Mouse (Mus musculus): ENCODE data around the gene Rps18. TPM values are rescaled to one million over a fixed set of nuclear protein-coding genes. Genes with fewer than 3 reads are reported as not detected.

Gene Rps18
- total RNA-seq, 2 experiments from 2014 or later, result 311 to 327 TPM

DNA sequence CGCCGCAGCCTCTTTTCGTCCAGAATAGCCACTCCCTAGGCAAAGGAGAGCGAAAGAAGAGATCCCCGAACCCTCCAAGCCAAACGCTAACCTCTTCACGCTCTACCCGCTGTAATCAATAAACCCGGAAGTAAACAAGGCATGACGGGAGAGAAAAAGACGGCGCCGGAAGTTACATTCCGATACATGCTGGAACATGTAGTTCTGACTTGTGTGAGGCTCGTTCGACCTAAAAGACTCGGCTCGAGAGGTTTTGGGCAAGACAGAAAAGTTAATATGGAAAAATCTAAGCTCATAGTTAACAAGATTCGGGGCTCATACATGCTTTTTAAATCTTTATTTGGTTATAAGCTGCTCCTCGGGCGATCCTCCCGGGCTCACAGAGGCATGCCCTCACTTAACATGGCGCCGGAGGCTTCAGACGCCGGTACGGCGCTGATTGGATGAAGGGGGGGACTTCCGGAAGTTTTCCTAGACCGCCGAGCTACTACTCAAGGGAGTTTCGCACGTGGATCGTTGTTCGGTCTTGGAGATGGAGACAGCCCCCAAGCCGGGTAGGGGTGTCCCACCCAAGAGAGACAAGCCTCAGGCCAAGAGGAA, 15.5 kb downstream of the Rps18 start, which contains the start of the genes Pfdn6 and Wdr46:
TSS of gene Pfdn6 (minus strand) at position 138 of the 600 bp plus-strand sequence.
TSS of gene Wdr46 (plus strand) at position 455 of the 600 bp plus-strand sequence.
- intact Hi-C loops (cut with DNase I), result loop anchor here (1.0 kb wide), 2 partner anchors 11 to 15 kb away; partner anchors contain the start of genes B3galt4 and Vps52
- H3K4me3 ChIP-seq, result peak within 1 kb of the TSS; percentile 75
- TF ChIP-seq CTCF (IDR thresholded peaks at IDR 0.05), result no peak

DNA sequence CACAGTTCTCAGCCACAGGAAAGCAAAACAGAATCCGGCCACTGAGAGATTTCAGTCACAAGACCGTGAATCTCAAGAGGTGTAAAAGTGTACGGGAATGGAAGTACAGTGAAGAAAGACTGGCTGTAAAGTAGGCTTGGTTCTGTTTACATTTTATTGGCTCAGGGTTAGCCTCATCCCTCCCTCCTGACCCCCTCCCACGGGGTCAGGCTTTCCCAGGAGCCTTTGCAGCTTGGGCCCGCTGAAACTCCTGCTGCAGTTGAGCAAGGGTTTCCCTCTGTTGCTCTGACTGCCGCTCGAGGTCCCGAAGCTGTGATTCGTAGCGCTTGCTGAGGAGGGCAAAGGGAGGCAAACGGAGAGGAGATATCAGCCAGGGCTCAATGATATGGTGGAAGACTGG, 17.0 kb downstream of the Rps18 start:
- intact Hi-C loops (cut with DNase I), result no loop called here
- Histone ChIP-seq H3K27ac (no peak overlapping the region), H3K4me3 (no peak overlapping the region)
- DNase-seq (ENCODE audit: extremely low spot score in 1 of 2, low spot score in 2 of 2), result no peak
- no peak for TF ChIP-seq CTCF (IDR thresholded peaks at IDR 0.05)

More for the DNA sequence above, 15.5 kb downstream of the Rps18 start, which contains the start of the genes Pfdn6 and Wdr46:
- peak; percentile 79 to 82 for DNase-seq (ENCODE audit: extremely low spot score in 1 of 2, low spot score in 2 of 2)
- peak within 1 kb of the TSS; percentile 88 for H3K27ac ChIP-seq

DNA sequence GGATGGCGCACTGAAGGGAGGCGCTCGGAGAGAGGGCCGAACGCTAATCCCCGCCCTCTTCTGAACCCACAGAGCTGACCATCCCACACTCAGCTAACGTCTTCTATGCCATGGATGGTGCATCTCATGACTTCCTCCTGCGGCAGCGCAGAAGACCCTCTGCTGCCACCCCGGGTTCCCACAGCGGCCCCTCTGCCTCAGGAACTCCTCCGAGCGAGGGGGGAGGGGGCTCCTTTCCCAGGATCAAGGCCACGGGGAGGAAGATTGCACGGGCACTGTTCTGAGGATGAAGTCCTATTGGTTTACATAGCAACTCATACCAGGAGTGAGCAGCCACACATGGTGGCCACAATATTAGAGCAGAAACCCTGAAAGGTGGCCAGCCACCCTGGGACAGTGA, 18.8 kb downstream of the Rps18 start:
- intact Hi-C loops (cut with DNase I), result no loop called here

DNA sequence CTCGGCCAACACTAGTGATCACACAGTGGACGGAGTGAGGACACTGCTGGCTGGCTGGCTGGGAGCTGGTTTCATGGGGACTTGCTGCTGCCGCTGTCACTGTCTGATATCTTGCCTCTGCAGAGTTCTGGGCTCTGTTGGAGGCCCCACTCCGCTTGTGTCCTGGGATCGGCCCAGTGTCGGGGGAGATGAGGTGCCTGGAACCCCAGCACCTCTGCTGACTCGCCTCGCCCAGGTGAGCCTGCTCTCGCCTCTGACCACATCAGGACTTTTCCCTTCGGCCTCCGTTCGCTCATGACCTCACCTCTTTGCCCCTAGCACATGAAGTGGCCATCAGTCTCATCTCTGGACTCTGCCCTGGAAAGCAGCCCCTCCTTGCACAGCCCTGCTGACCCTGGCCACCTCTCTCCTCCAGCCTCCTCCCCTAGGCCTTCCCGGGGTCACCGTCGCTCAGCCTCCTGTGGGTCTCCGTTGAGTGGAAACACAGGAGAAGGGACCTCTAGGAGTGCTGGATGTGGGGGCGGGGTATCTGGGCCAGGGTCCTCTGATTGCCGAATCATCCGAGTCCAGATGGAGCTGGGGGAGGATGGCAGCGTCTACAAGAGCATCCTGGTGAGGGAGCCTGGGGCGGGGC, 20.3 kb downstream of the Rps18 start:
- TF ChIP-seq CTCF (IDR thresholded peaks at IDR 0.05), result no peak
- DNase-seq (ENCODE audit: extremely low spot score in 1 of 2, low spot score in 2 of 2), result no peak
- H3K27ac ChIP-seq, result no peak overlapping the region
- intact Hi-C loops (cut with DNase I), result no loop called here
- no peak overlapping the region for H3K4me3 ChIP-seq

More for the DNA sequence above, 18.8 kb downstream of the Rps18 start:
- H3K4me3 ChIP-seq, result no peak overlapping the region
- H3K27ac ChIP-seq, result no peak overlapping the region
- no peak for TF ChIP-seq CTCF (IDR thresholded peaks at IDR 0.05)
- DNase-seq (ENCODE audit: extremely low spot score in 1 of 2, low spot score in 2 of 2), result no peak

DNA sequence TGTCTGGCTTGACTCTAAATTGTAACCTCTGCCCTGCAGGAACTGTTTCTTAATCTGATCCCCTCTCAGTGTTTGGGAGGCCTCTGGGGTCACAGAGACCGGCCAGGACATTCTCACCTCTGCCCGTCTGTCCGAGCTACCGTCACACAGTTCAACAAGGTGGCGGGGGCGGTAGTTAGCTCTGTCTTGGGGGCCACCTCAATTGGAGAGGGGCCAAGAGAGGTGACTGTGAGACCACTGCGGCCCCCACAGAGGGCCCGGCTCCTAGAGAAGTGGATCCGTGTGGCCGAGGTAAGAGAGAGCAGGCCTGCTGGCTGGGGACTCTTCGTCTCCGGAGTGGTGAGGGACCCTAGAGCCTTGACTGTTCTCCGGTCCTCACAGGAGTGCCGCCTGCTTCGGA, 22.8 kb downstream of the Rps18 start:
- DNase-seq (ENCODE audit: extremely low spot score in 1 of 2, low spot score in 2 of 2), result no peak
- Histone ChIP-seq H3K27ac (no peak overlapping the region), H3K4me3 (no peak overlapping the region)
- TF ChIP-seq CTCF (IDR thresholded peaks at IDR 0.05), result no peak
- intact Hi-C loops (cut with DNase I), result no loop called here

DNA sequence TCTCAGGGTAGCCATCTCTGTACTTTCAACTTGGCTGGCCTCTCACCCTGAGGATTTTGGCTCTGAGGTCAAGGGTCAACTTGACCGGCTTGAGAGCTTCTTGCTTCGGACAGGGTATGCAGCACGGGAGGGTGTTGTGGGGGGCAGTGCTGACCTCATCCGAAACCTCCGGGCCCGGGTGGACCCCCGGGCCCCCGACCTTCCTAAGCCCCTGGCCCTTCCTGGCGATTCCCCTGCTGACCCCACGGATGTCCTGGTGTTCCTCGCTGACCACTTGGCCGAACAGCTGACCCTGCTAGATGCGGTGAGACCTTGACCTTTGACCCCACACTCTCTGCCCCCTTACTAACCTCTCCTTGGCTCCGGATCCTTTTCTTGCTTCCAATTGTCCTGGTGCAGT, 23.4 kb downstream of the Rps18 start:
- H3K27ac ChIP-seq, result no peak overlapping the region
- no peak for TF ChIP-seq CTCF (IDR thresholded peaks at IDR 0.05)
- intact Hi-C loops (cut with DNase I), result no loop called here

DNA sequence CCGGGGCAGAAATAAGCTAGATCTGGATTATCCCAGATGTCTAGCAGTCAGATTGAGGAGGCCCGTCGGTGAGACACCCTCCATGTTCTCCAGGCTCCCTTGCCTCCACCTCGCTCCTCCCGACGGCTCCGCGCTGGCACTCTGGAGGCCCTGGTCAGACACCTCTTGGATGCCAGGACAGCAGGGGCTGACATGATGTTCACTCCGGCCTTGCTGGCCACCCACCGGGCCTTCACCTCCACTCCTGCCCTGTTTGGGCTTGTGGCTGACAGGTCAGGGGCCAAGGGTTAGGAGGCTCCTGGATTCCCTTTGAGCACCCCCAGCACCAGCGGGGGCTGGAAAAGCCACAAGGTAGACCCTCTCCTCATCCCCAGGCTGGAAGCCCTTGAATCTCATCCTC, 23.9 kb downstream of the Rps18 start:
- intact Hi-C loops (cut with DNase I), result no loop called here
- H3K27ac ChIP-seq, result no peak overlapping the region
- no peak for DNase-seq (ENCODE audit: extremely low spot score in 1 of 2, low spot score in 2 of 2)
- no peak for TF ChIP-seq CTCF (IDR thresholded peaks at IDR 0.05)
- H3K4me3 ChIP-seq, result no peak overlapping the region

More for the DNA sequence above, 23.4 kb downstream of the Rps18 start:
- no peak overlapping the region for H3K4me3 ChIP-seq
- no peak for DNase-seq (ENCODE audit: extremely low spot score in 1 of 2, low spot score in 2 of 2)

DNA sequence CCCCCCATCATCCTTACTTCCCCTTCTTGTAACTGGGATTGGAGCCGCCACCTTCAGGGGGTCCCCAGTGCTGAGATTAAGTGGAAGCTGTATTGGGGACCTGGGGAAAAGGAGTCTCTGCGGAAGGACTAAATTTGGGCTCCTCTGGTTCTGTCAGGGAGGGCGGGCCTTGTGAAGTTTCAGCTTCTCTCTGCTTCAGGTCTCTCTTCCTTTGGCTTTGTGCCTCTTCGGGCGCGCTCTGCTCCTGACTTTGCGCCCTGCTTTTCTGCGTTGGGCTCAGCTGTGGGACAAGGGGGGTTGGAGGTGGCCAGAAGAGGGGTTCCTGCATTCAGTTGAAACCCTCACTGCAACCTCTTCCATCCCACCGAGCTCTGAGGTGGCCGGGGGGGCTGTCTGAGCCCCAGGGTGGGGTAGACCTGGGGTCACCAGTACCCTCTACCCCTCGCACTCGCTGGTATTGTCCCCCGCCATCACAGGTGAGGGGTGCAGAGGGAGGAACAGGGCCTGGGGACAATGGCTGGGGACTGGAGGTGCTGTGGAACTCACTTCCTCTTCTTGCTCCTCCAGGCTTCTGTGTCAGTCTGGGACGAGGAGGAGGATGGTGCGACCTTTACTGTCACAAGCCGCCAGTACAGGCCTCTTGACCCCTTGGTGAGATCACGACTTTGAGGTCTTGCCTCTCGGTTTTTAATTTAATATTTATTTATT, 24.5 kb downstream of the Rps18 start:
- DNase-seq (ENCODE audit: extremely low spot score in 1 of 2, low spot score in 2 of 2), result no peak
- TF ChIP-seq CTCF (IDR thresholded peaks at IDR 0.05), result no peak
- intact Hi-C loops (cut with DNase I), result no loop called here

DNA sequence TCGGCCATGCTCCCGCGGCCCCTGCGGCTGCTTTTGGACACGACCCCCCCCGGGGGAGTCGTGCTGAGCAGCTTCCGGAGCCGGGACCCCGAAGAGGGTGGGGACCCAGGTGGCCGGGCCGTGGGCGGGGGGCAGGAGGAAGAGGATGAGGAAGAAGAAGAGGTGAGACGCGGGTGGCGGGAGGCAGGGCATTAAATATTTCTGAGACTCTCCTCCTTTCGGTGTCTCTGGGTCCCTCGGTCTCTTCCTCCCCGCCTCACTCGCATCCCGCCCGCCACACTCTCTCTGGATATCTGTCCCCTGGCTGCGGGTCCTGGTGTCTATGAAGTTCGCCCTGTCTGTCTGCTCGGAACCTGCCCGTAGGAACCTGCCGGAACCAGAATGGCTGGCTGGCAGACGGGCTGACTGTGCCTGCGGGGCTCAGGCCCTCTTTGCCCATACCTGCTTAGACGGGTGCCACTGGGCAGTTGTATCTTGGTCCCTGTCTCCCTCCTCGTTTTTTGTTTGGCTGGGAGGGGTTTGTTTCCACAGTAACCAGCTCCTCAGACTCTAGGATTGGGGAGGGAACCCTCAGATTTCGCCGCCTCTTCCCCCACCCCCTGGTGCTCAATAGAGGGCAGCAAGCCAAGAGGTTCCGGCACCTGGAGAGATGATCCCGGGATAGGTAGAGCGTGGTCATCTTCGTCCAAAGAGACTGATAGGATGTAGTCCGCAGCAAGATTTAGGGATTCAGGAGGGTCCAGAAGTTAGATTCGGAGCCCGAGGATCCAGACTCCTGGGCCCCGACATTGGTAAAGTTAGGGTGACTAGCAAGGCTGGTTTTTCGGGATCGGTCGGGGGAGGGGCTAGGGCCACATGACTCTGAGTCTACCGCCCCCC, 25.3 kb downstream of the Rps18 start:
- TF ChIP-seq CTCF (IDR thresholded peaks at IDR 0.05), result no peak
- intact Hi-C loops (cut with DNase I), result no loop called here
- peak; percentile 66 to 67 for DNase-seq (ENCODE audit: extremely low spot score in 1 of 2, low spot score in 2 of 2)
- Histone ChIP-seq H3K4me3 (peak overlapping the region; percentile 68), H3K27ac (peak overlapping the region; percentile 97)

More for the DNA sequence above, 24.5 kb downstream of the Rps18 start:
- Histone ChIP-seq H3K4me3 (peak overlapping the region; percentile 68), H3K27ac (peak overlapping the region; percentile 97)

DNA sequence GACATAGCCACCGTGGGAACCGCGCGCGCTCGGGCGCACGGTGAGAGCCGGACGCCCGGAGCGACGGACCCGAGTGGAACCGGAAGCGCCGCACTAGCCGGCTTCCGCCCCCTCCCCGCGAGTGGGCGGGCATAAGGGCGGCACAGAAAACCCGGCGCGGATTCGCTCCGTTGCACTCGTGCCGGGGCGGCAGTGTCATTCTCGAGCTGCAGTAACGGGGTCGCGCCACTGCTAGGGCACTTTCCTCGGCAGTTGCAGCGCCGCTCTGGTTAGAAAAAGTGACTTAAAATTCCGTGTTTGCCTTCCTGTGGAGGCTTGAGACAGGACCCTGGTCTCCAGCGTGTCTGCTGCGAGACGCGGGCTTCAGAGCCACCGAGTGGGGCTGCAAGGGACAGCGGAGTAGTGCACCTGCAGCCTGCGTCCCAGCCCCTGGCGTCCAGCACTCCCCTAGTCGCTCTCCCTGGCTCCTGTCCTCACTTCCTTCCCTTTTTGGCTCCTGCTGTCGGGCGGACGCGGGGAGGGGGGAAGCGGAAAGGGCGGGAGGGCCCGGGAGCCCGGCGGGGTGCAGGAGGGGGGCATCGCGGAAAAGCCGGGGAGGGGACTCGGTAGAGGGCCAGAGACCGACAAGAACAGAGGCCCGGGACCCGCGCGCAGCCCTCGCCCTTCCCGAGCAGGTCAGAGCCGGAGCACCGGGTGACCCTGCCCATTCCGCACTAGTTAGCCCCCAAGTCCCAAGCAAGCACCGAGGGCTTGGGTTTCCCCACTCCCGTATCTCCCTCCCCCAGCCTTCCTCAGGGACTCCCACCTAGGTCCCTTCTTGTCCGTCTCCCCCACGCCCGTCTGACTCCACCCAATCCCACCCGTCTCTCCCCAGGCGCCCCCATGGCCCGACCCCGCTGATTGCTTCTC, 26.2 kb downstream of the Rps18 start, which contains the start of gene Rgl2:
TSS of gene Rgl2 (plus strand) at position 173 of the 909 bp plus-strand sequence.
- H3K4me3 ChIP-seq, result peak within 1 kb of the TSS; percentile 68
- peak within 1 kb of the TSS; percentile 97 for H3K27ac ChIP-seq
- TF ChIP-seq CTCF (IDR thresholded peaks at IDR 0.05), result peak; percentile 48
- DNase-seq (ENCODE audit: extremely low spot score in 1 of 2, low spot score in 2 of 2), result peak; percentile 94 to 97
- intact Hi-C loops (cut with DNase I), result loop anchor here (10.0 kb wide), 1 partner anchor 1545 kb away; the partner anchor contains the start of gene Wiz
